Mouse (Mus musculus) MEL (cell line): ENCODE results near the gene Ccl9.

Experiments used
- CTCF ChIP-seq, 3 experiments: IDR thresholded peaks in 2 of 3; conservative IDR thresholded peaks in 1 of 3; 2 replicates each; pipeline ENCODE4 v1.5.1; 2011 to 2012; ENCODE audit warnings: low read length in 3 of 3, low read depth in 2 of 3, mild to moderate bottlenecking in 2 of 3, improper control_type of control experiment in 1 of 3, inconsistent platforms in 1 of 3, mixed read lengths in 1 of 3, moderate library complexity in 1 of 3; ENCODE audit not compliant: control insufficient read depth in 1 of 3, insufficient read depth in 1 of 3, poor library complexity in 1 of 3, severe bottlenecking in 1 of 3
- ELF1 ChIP-seq: IDR thresholded peaks from 2 replicates; pipeline ENCODE4 v1.6.1; 2014; ENCODE audit warnings: low read depth, mild to moderate bottlenecking, inconsistent platforms, low read length, improper control_type of control experiment, moderate library complexity
- EP300 ChIP-seq, 2 experiments: IDR thresholded peaks; 2 replicates each; pipeline ENCODE4 v1.6.1; 2011; ENCODE audit warnings: improper control_type of control experiment in 2 of 2, low read length in 2 of 2, low read depth in 1 of 2, mild to moderate bottlenecking in 1 of 2
- ETS1 ChIP-seq: IDR thresholded peaks from 2 replicates; pipeline ENCODE4 v1.6.1; 2012; ENCODE audit warnings: low read depth, mild to moderate bottlenecking, inconsistent platforms, low read length, improper control_type of control experiment, moderate library complexity
- MAFK ChIP-seq: IDR thresholded peaks from 2 replicates; pipeline ENCODE4 v1.6.1; 2011; ENCODE audit warnings: low read depth, mild to moderate bottlenecking, low read length, improper control_type of control experiment, borderline replicate concordance
- MAX ChIP-seq: IDR thresholded peaks from 2 replicates; pipeline ENCODE4 v1.6.1; 2011; ENCODE audit warnings: low read length, improper control_type of control experiment
- POLR2AphosphoS5 ChIP-seq: IDR thresholded peaks from 2 replicates; pipeline ENCODE4 v1.6.1; 2012; ENCODE audit warnings: low read depth, borderline replicate concordance, mild to moderate bottlenecking, inconsistent platforms, low read length, moderate library complexity, mixed read lengths
- TAL1 ChIP-seq: IDR thresholded peaks from 2 replicates; pipeline ENCODE4 v1.6.1; 2012; ENCODE audit warnings: mild to moderate bottlenecking, inconsistent platforms, low read length, moderate library complexity, mixed read lengths
- ZC3H11A ChIP-seq: IDR thresholded peaks from 2 replicates; pipeline ENCODE4 v1.6.1; 2012; ENCODE audit warnings: low read depth, mild to moderate bottlenecking, inconsistent platforms, low read length, improper control_type of control experiment
- ZKSCAN1 ChIP-seq: IDR thresholded peaks from 2 replicates; pipeline ENCODE4 v1.6.1; 2012; ENCODE audit warnings: low read depth, mild to moderate bottlenecking, inconsistent platforms, low read length, improper control_type of control experiment, moderate library complexity

GRCm38 (mm10) chr11:83578186-83578760 lies at the start of gene Ccl9:
- TF ChIP-seq ETS1 (no peak), ZKSCAN1 (no peak), ZC3H11A (no peak), ELF1 (no peak), CTCF (IDR thresholded peaks at IDR 0.05 in 2 of 3, conservative IDR thresholded peaks at IDR 0.05 in 1 of 3; ENCODE audit: control insufficient read depth in 1 of 3, insufficient read depth in 1 of 3, low read depth in 2 of 3, low read length in 3 of 3, poor library complexity in 1 of 3, severe bottlenecking in 1 of 3) (no peak), MAX (no peak), MAFK (no peak), POLR2AphosphoS5 (no peak), TAL1 (no peak), EP300 (IDR thresholded peaks at IDR 0.05; ENCODE audit: low read depth in 1 of 2, low read length in 2 of 2) (no peak)
